Mouse (Mus musculus) heart, embryonic 10.5 days (tissue): Measurements from ENCODE around the gene Cdc42ep2. TPM values are rescaled to one million over a fixed set of nuclear protein-coding genes. Genes with fewer than 3 reads are reported as not detected.

Source experiments
- DNase-seq: peaks from one replicate; pipeline ENCODE4 v3.0.0-alpha.2; 2017; ENCODE audit warnings: low spot score
- H3K27ac ChIP-seq: fragments of 300-500 bp; sonication (generic); 2 replicates; pipeline ENCODE4 v1.5.1; 2016; ENCODE audit warnings: mild to moderate bottlenecking
- H3K27me3 ChIP-seq: fragments of 300-500 bp; sonication (generic); 2 replicates; pipeline ENCODE4 v1.6.1; 2016; ENCODE audit warnings: mild to moderate bottlenecking; ENCODE audit not compliant: poor library complexity, insufficient read depth, severe bottlenecking
- H3K36me3 ChIP-seq: fragments of 300-500 bp; sonication (generic); 2 replicates; pipeline ENCODE4 v1.6.1; 2016; ENCODE audit warnings: mild to moderate bottlenecking, moderate library complexity
- H3K4me1 ChIP-seq: fragments of 300-500 bp; sonication (generic); 2 replicates; pipeline ENCODE4 v1.6.1; 2016; ENCODE audit warnings: mild to moderate bottlenecking
- H3K4me3 ChIP-seq: fragments of 300-500 bp; sonication (generic); 2 replicates; pipeline ENCODE4 v1.5.1; 2016; ENCODE audit warnings: mild to moderate bottlenecking, moderate library complexity
- H3K9me3 ChIP-seq: fragments of 300-500 bp; sonication (generic); 2 replicates; pipeline ENCODE4 v1.6.1; 2016; ENCODE audit warnings: mild to moderate bottlenecking, moderate library complexity
- WGBS: fragments of 180-500 bp; shearing (Covaris S2); methylation state at CpG from one replicate; pipeline ENCODE4 v1.1.7; 2016; 5-methylcytosine and 5-hydroxymethylcytosine counted together
- polyA plus RNA-seq: library from polyadenylated mRNA; unstranded; fragments of >200 nt; fragmentation: Nextera tagmentation; extraction: Ambion mirVana; gene quantifications from 2 replicates; pipeline ENCODE4 v1.2.1, GENCODE M21; 2016

Cdc42ep2 gene
- polyA plus RNA-seq, 1 experiment from 2014 or later: 5.9 TPM

DNA sequence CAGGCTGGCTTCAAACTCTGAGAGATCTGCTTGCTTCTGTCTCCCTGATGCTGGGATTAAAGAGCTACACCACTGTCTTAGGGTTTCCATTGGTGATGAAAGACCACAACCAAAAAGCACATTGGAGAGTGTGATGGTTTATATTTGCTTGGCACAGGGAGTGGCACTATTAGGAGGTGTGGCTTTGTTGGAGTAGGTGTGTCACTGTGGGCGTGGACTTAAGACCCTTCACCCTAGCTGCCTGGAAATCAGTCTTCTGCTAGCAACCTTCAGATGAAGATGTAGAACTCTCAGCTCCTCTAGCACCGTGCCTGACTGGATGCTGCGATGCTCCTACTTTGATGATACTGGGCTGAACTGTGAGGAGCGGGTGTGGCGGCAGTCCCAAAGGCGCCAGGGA lies 13.9 kb upstream of the Cdc42ep2 start:
- Histone ChIP-seq H3K27me3 (no peaks in the 10 kb centered on the region), H3K27ac (peak overlapping the region; percentile 68; the same call in 1 of the 2 replicates), H3K36me3 (peaks cover 39% of the 10 kb centered on the region), H3K9me3 (no peaks in the 10 kb centered on the region), H3K4me3 (no peak overlapping the region), H3K4me1 (peaks cover 51% of the 10 kb centered on the region)
- 85% methylated on average over 6 of the region's 6 CpGs for WGBS
- DNase-seq: no peak

- peaks cover 45% of the 10 kb centered on the region for H3K4me1 ChIP-seq
- 9% methylated on average over 14 of the region's 14 CpGs for WGBS
- peak; percentile 85 for DNase-seq
- no peaks in the 10 kb centered on the region for H3K9me3 ChIP-seq
- H3K36me3 ChIP-seq: peaks cover 33% of the 10 kb centered on the region
- H3K4me3 ChIP-seq: peak overlapping the region; percentile 35
- no peaks in the 10 kb centered on the region for H3K27me3 ChIP-seq
- H3K27ac ChIP-seq: peak overlapping the region; percentile 68
Measured at GRCm38 (mm10) chr19:5937836-5938406, 13.3 kb upstream of the Cdc42ep2 start.

DNA sequence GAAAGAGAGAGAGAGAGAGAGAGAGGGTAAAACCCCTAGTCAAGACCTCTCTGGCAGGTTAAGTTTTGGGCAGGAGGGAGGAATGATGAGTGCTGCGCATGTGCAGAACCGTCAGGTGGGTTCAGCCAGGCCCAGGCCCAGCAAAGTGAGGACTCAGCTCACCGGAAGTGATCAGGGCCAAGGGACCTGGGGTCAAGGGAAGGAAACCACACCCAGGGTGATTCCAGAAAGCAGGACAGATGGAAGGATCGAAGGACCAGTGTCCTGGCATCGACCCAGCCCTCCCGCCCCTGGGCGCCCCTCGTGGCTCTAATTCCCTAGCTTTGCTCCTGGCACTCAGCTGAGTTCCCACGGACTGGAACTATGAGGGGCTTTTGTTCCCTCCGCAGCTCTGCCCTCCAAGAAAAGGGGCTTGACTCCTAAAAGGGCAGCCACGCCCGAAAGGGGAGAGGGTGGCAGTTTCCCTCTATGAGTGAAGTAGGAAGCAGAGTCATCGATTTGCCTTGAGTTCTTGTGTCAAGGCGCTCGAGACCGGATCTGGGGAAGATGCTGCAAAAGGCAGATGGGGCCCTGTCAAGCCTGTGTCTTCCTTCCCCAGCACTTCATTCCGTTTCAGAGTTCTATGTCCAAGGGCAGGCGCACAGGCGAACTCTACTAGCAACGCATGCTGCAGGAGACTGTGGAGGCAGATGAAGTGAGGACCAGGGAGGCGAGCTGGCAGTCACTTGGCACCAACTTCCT lies 12.6 kb upstream of the Cdc42ep2 start:
- Histone ChIP-seq H3K4me1 (peaks cover 39% of the 10 kb centered on the region), H3K4me3 (peak overlapping the region; percentile 35), H3K27ac (peak overlapping the region; percentile 62), H3K36me3 (peaks cover 27% of the 10 kb centered on the region), H3K9me3 (no peaks in the 10 kb centered on the region), H3K27me3 (no peaks in the 10 kb centered on the region)
- 73% methylated on average over 21 of the region's 21 CpGs for WGBS
- no peak for DNase-seq

DNA sequence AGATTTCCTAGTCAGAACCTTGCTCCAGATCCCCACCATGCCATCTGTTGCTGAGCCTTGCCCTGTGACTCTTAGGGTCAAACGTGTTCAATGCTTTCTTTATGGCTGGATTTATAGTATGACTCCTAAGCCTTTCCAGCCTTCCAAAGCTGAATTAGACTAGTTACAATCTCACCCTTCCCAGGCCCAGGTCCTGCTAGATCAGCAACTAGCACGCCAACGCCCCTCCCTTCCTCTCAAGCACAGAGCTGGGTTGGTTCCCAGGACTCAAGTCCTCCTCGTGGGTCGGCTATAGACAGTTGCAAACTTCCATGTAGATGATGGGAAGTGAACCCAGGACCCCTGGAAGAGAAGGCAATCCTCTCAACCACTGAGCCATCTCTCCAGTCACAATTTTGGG lies 11.1 kb upstream of the Cdc42ep2 start:
- H3K27ac ChIP-seq: peak overlapping the region; percentile 88
- H3K4me3 ChIP-seq: 0 out of 2 replicates have a peak overlapping the region, but pooled peaks have one; percentile 22
- peaks cover 37% of the 10 kb centered on the region for H3K4me1 ChIP-seq
- peaks cover 13% of the 10 kb centered on the region for H3K36me3 ChIP-seq
- no peaks in the 10 kb centered on the region for H3K9me3 ChIP-seq
- no peak for DNase-seq
- 58% methylated on average over 5 of the region's 5 CpGs for WGBS
- no peaks in the 10 kb centered on the region for H3K27me3 ChIP-seq

DNA sequence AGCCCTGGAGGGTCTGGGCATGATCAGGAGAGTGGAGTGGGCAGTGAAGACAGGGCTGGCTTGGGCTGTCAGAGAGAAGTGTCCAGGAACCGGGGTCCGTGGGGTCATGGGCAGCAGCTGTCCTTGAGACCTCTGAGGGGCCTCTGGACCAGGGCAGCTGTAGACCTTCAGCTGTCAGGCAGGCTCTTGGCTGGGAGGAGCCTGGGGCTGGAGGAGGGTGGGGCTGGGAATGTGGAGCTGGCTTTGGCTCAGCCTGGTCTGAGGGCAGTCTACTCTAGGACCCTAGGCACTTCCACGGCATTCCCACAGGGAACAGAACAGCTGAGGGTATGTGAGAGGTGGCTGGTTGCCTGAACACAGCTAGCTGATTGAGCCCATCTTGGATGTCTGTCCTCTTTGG lies 10.7 kb upstream of the Cdc42ep2 start:
- peak overlapping the region; percentile 88 for H3K27ac ChIP-seq
- peaks cover 35% of the 10 kb centered on the region for H3K4me1 ChIP-seq
- H3K36me3 ChIP-seq: peaks cover 10% of the 10 kb centered on the region
- no peaks in the 10 kb centered on the region for H3K27me3 ChIP-seq
- peak; percentile 90 for DNase-seq
- 25% methylated on average over 3 of the region's 3 CpGs for WGBS
- H3K4me3 ChIP-seq: 0 out of 2 replicates have a peak overlapping the region, but pooled peaks have one; percentile 22
- no peaks in the 10 kb centered on the region for H3K9me3 ChIP-seq

GRCm38 (mm10) chr19:5929634-5930596 lies 5.3 kb upstream of the Cdc42ep2 start:
- Histone ChIP-seq H3K27ac (peak overlapping the region; percentile 64), H3K27me3 (peaks cover 9% of the 10 kb centered on the region; the same call in 1 of the 2 replicates), H3K4me1 (peaks cover 43% of the 10 kb centered on the region), H3K36me3 (no peaks in the 10 kb centered on the region), H3K9me3 (no peaks in the 10 kb centered on the region), H3K4me3 (no peak overlapping the region)
- no peak for DNase-seq
- WGBS: 58% methylated on average over 14 of the region's 14 CpGs

DNA sequence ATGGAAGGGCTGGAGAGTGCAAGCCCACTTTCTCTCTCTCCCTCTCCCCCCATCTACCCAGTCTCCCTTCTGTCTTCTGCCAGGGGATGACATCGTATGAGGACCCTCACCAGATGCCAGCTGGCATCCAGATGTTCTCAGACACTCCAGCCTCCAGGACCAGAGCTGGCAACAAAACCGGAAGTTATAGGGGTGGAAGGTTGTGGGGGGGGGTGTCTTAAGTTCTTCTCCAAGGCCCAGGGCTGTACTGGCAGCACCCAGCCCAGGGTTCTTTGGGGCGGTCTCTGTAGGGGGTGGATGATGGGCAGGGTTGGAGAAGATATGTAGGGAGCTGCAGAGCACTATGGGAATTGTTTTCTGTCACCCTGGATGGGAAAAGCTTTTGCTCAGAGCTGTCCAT lies 3.9 kb upstream of the Cdc42ep2 start:
- peaks cover 50% of the 10 kb centered on the region for H3K4me1 ChIP-seq
- H3K9me3 ChIP-seq: no peaks in the 10 kb centered on the region
- 0 out of 2 replicates have a peak overlapping the region, but pooled peaks have one; percentile 25 for H3K27ac ChIP-seq
- peaks cover 9% of the 10 kb centered on the region; the same call in 1 of the 2 replicates for H3K27me3 ChIP-seq
- DNase-seq: no peak
- no peaks in the 10 kb centered on the region for H3K36me3 ChIP-seq
- 62% methylated on average over 3 of the region's 3 CpGs for WGBS
- no peak overlapping the region for H3K4me3 ChIP-seq

DNA sequence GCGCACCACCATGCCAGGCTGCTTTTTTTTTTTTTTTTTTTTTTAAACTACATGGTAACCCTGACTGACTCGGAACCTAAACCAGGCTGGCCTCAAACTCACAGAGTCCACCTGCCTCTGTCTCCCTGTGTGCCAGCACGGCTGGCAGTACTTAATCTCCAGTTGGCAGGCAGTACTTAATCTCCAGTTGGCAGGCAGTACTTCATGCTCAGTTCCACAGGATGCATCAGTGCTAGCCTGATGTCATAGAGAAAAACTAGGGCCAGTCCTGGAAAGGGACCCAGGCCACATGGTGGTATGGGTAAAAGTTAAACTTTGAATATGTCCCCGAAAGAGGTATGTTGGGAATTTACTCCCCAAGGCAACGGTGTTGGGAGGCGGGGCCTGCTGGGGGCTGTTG lies 3.5 kb upstream of the Cdc42ep2 start:
- no peak for DNase-seq
- Histone ChIP-seq H3K27ac (0 out of 2 replicates have a peak overlapping the region, but pooled peaks have one; percentile 25), H3K4me3 (no peak overlapping the region), H3K9me3 (no peaks in the 10 kb centered on the region), H3K27me3 (peaks cover 9% of the 10 kb centered on the region; the same call in 1 of the 2 replicates), H3K36me3 (no peaks in the 10 kb centered on the region), H3K4me1 (peaks cover 51% of the 10 kb centered on the region)
- WGBS: 69% methylated on average over 6 of the region's 6 CpGs

DNA sequence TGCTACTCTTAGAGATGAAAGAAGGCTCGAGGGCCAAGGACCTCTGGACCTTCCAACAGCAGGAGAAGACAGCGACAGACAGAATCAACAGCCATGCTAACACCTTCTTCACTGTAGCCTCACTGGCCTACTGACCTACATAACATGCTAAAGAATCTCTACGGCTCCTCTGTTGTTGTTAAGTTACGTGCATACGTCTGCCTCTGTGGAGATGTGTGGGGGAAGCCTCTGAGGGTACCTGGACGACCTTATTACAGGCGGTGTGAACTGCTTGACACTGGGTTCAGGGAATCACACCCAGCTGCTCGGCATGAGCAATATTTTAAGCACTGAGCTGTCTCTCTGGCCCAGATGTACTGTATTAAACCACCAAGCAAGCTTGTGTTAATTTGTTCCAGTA lies 2.9 kb upstream of the Cdc42ep2 start:
- H3K27ac ChIP-seq: 0 out of 2 replicates have a peak overlapping the region, but pooled peaks have one; percentile 36
- WGBS: 75% methylated on average over 8 of the region's 8 CpGs
- peaks cover 9% of the 10 kb centered on the region; the same call in 1 of the 2 replicates for H3K27me3 ChIP-seq
- no peak for DNase-seq
- H3K4me3 ChIP-seq: no peak overlapping the region
- no peaks in the 10 kb centered on the region for H3K9me3 ChIP-seq
- H3K4me1 ChIP-seq: peaks cover 57% of the 10 kb centered on the region
- H3K36me3 ChIP-seq: no peaks in the 10 kb centered on the region

DNA sequence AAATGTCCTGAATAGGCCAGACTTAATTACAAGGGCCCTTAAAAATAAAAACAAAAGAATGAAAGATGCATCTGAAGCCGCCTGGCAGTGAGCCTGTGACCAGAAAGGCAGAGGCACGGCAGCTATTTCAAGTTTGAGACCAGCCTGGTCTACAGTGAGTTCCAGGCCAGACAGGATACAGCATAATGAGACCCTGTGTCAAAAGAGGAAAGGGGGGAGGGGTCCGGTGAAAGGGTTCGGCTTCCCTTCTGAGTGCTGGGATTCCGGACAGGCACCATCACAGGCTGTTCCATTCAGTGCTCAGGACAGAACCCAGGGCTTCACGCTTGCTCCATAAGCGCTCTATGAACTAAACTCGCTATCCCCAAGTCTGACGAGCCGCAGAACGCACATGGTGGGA lies 2.4 kb upstream of the Cdc42ep2 start:
- Histone ChIP-seq H3K9me3 (no peaks in the 10 kb centered on the region), H3K27ac (0 out of 2 replicates have a peak overlapping the region, but pooled peaks have one; percentile 36), H3K4me1 (peaks cover 62% of the 10 kb centered on the region), H3K36me3 (no peaks in the 10 kb centered on the region), H3K4me3 (no peak overlapping the region), H3K27me3 (peaks cover 9% of the 10 kb centered on the region; the same call in 1 of the 2 replicates)
- DNase-seq: no peak
- WGBS: 71% methylated on average over 11 of the region's 11 CpGs

GRCm38 (mm10) chr19:5925311-5925855 lies 767 bp upstream of the Cdc42ep2 start:
- Histone ChIP-seq H3K27ac (peak overlapping the region; percentile 83), H3K4me3 (peak overlapping the region; percentile 65), H3K9me3 (no peaks in the 10 kb centered on the region), H3K27me3 (peaks cover 9% of the 10 kb centered on the region; the same call in 1 of the 2 replicates), H3K4me1 (peaks cover 68% of the 10 kb centered on the region), H3K36me3 (no peaks in the 10 kb centered on the region)
- no peak for DNase-seq
- 23% methylated on average over 11 of the region's 11 CpGs for WGBS
